Mouse (Mus musculus) hematopoietic stem cell, adult 5-6 weeks (primary cell): Measurements from ENCODE around the gene Dck. TPM values are rescaled to one million over a fixed set of nuclear protein-coding genes. Genes with fewer than 3 reads are reported as not detected.

Experiments
- total RNA-seq: library from RNA; stranded (forward); fragments of 172-1452, 232-1000 nt; gene quantifications from 2 replicates; pipeline ENCODE4 v1.2.3, GENCODE M21; 2017

Dck gene
- total RNA-seq, 1 experiment from 2014 or later, result 45.9 TPM

Other genes with a start within 250 kb of the Dck start
- gene Jchain, start 237.1 kb upstream of the Dck start, total RNA-seq, result 33.5 and 57.6 TPM in 2 replicates
- gene Utp3, start 210.5 kb upstream of the Dck start, total RNA-seq, result 61.8 and 80.9 TPM in 2 replicates
- gene Rufy3, start 200.0 kb upstream of the Dck start, total RNA-seq, result 18.1 and 19.5 TPM in 2 replicates
- 80.8 and 112 TPM in 2 replicates for gene Grsf1, start 88.8 kb upstream of the Dck start, total RNA-seq
- 12.6 and 19.9 TPM in 2 replicates for gene Mob1b, start 44.1 kb upstream of the Dck start, total RNA-seq
- gene Slc4a4, start 121.8 kb downstream of the Dck start, total RNA-seq, result 0.05 and 0.13 TPM in 2 replicates